Comparison of ENCODE assay signal across 34 mouse cellular contexts in the genomic region with DNA sequence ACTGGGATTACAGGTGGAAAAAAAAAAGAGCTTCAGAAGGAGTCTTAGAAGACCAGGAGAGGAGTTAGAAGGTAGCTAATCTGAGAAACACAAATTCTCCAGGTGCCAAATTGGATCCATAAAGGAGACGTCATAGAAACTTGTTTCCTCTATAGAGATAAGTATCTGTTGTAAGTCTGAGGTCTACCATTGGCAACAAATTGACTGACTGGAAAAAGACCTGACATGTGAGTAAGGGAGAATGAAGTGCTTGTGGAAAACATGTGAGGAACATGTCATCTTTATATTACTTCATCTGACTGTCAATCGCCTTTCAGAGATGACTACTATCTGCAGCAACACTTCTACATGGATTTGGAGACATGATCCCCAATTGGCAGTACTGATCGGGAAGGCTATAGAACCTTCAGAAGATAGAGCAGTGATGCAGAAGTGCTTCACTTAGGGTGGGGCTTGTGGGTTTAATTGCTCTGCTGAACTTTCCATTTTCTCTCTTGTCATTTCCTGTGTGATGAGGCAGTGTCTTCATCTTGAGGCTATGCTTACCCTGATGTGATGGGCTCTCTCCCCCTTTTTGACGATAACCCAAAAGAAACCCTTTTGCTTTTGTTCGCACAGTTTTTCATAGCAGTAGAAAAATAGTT. TPM values are rescaled to one million over a fixed set of nuclear protein-coding genes. Genes with fewer than 3 reads are reported as not detected.
DNase-seq lines count a peak whose midpoint lies in the region; ATAC-seq lines count a peak whose summit lies in the region.
"Had no signal": no experiment of that assay in that cellular context is flagged by ENCODE, and none has a peak within 500 bp of the region (broad histone marks: within the 10 kb centered on the region; RNA-seq: fewer than 3 reads in every experiment).

No protein-coding gene starts in this region.

- H3K36me3 ChIP-seq in forebrain, embryonic 14.5 days (ENCODE audit: control insufficient read depth, insufficient read depth, low read length) = no peaks in the 10 kb centered on the region
- H3K36me3 ChIP-seq: embryonic facial prominence, embryonic 15.5 days; heart, embryonic 10.5 days; intestine, embryonic 15.5 days had no signal

- no peak overlapping the region for H3K4me3 ChIP-seq in forebrain, embryonic 14.5 days (ENCODE audit: low read depth, low read length)
- H3K4me3 ChIP-seq: embryonic facial prominence, embryonic 15.5 days; heart, embryonic 10.5 days; intestine, embryonic 15.5 days had no signal

- WGBS in forebrain, embryonic 14.5 days = 94% methylated on average over 5 of the region's 5 CpGs

- H3K9ac ChIP-seq in forebrain, embryonic 14.5 days (ENCODE audit: low read length) = no peak overlapping the region
- H3K9ac ChIP-seq: embryonic facial prominence, embryonic 15.5 days; hindbrain, embryonic 14.5 days; intestine, embryonic 15.5 days had no signal

- DNase-seq in thymus, postnatal 14 days = peak; percentile 30
- DNase-seq in thymus, postnatal 36 days = no peak
- peak; percentile 49 to 55 for DNase-seq in CD8-positive naive resting alpha-beta T cell, adult 2 months (ENCODE audit: low read depth in 2 of 2, low spot score in 2 of 2)
- DNase-seq in forebrain, embryonic 14.5 days (ENCODE audit: low spot score) = no peak
- DNase-seq in kidney, adult 9 months = no peak
- DNase-seq in adrenal gland, adult 2 months = no peak
- DNase-seq: adrenal gland, postnatal 10 days; cerebellum, adult 2 months; cerebellum, postnatal 36 days; heart, postnatal 4 days; kidney, adult 8-10 months; kidney, postnatal 25 days; layer of hippocampus, postnatal 36 days; right cerebral cortex, postnatal 14 days had no signal

- no peaks in the 10 kb centered on the region for H3K27me3 ChIP-seq in forebrain, embryonic 14.5 days (replicated peaks; ENCODE audit: control insufficient read depth, insufficient read depth, low read length)
- H3K27me3 ChIP-seq: embryonic facial prominence, embryonic 15.5 days; intestine, embryonic 15.5 days had no signal

- no peaks in the 10 kb centered on the region for H3K9me3 ChIP-seq in forebrain, embryonic 14.5 days (replicated peaks; ENCODE audit: control insufficient read depth, low read length)
- H3K9me3 ChIP-seq: embryonic facial prominence, embryonic 15.5 days; heart, embryonic 10.5 days; intestine, embryonic 15.5 days had no signal

- H3K4me2 ChIP-seq in forebrain, embryonic 14.5 days (ENCODE audit: low read length) = no peak overlapping the region
- H3K4me2 ChIP-seq: embryonic facial prominence, embryonic 15.5 days; hindbrain, embryonic 14.5 days; intestine, embryonic 15.5 days; midbrain, embryonic 11.5 days had no signal

- H3K4me1 ChIP-seq in forebrain, embryonic 14.5 days (ENCODE audit: control insufficient read depth, insufficient read depth, low read length) = no peaks in the 10 kb centered on the region
- H3K4me1 ChIP-seq: embryonic facial prominence, embryonic 15.5 days; heart, embryonic 10.5 days; intestine, embryonic 15.5 days had no signal

- ATAC-seq in inflammation-experienced regulatory T-cells, adult 6 months = peak; percentile 96
- ATAC-seq in neutrophil, adult 5-6 weeks (ENCODE audit: extremely low read depth, insufficient number of reproducible peaks, low FRiP score, poor library complexity, severe bottlenecking) = peak; percentile 92; the same call in 1 of the 2 replicates
- ATAC-seq in forebrain, embryonic 14.5 days = no peak
- ATAC-seq: forebrain, embryonic 16.5 days; intestine, embryonic 15.5 days had no signal

- no peak overlapping the region for H3K27ac ChIP-seq in forebrain, embryonic 14.5 days (ENCODE audit: low read depth, low read length)
- H3K27ac ChIP-seq: embryonic facial prominence, embryonic 15.5 days; heart, embryonic 10.5 days; hindbrain, embryonic 14.5 days; intestine, embryonic 15.5 days; macrophage had no signal

RNA-seq across cellular contexts. Expression of a gene that starts 22.6 kb away (rescaled TPM):
- not detected for polyA plus RNA-seq in inflammation-experienced regulatory T-cells, adult 6 months (2017; shearing (Covaris generic))
- not detected in 2 replicates for total RNA-seq in neutrophil, adult 5-6 weeks (2017)
- not detected in 2 replicates for polyA plus RNA-seq in forebrain, embryonic 14.5 days (2014; fragmentation: Nextera tagmentation; extraction: Ambion mirVana)
- total RNA-seq in adrenal gland, adult 2 months (2021) = not detected
- not detected in 2 replicates for polyA plus RNA-seq in adrenal gland, adult 2 months (2012; rRNA removed)
- total RNA-seq: adrenal gland, postnatal 10 days; ES-E14; gastrocnemius, postnatal 4 days; heart, postnatal 4 days; layer of hippocampus, postnatal 36 days; left cerebral cortex, postnatal 10 days; liver, adult 2 months had no signal
- polyA plus RNA-seq: C2C12; cerebellum, adult 2 months; forebrain, embryonic 16.5 days; hindbrain, embryonic 14.5 days; intestine, embryonic 15.5 days; limb, embryonic 11.5 days; liver, adult 2 months; liver, embryonic 16.5 days; lung, embryonic 16.5 days; macrophage; midbrain, embryonic 11.5 days; midbrain, postnatal 0 days; neural tube, embryonic 11.5 days; urinary bladder, adult 2 months had no signal

RNA-seq across cellular contexts. Expression of a gene that starts 25.1 kb away (rescaled TPM):
- polyA plus RNA-seq in inflammation-experienced regulatory T-cells, adult 6 months (2017; shearing (Covaris generic)) = 10 to 100 TPM; 28.7 to 30.5 (median 29.4) TPM
- total RNA-seq in neutrophil, adult 5-6 weeks (2017) = 59.8 and 69.9 TPM in 2 replicates
- 2.0 and 2.9 TPM in 2 replicates for polyA plus RNA-seq in forebrain, embryonic 14.5 days (2014; fragmentation: Nextera tagmentation; extraction: Ambion mirVana)
- total RNA-seq in adrenal gland, adult 2 months (2021) = 1 to 10 TPM; 3.0 to 4.2 TPM
- polyA plus RNA-seq in adrenal gland, adult 2 months (2012; rRNA removed) = 0.19 and 0.61 TPM in 2 replicates

Comparison
In these comparisons a context has a peak if more than half of its experiments do, and no peak if none do; other contexts are left out.
1. DNase-seq: peak in thymus, postnatal 14 days (single experiment) and CD8-positive naive resting alpha-beta T cell, adult 2 months (2 of 2); none in thymus, postnatal 36 days (0 of 2), forebrain, embryonic 14.5 days (single experiment), kidney, adult 9 months (single experiment) and adrenal gland, adult 2 months (single experiment).